Mouse (Mus musculus): ENCODE measurements around the gene Acta2. TPM values are rescaled to one million over a fixed set of nuclear protein-coding genes. Genes with fewer than 3 reads are reported as not detected.

Acta2 gene
- polyA plus RNA-seq, 1 experiment from 2014 or later = 66.9 TPM

GRCm38 (mm10) chr19:34268991-34269390 is 13.6 kb upstream of the Acta2 start:
- Histone ChIP-seq H3K4me3 (no peak overlapping the region), H3K9ac (no peak overlapping the region), H3K9me3 (no peaks in the 10 kb centered on the region), H3K36me3 (no peaks in the 10 kb centered on the region), H3K4me2 (no peak overlapping the region), H3K27me3 (no peaks in the 10 kb centered on the region), H3K27ac (no peak overlapping the region), H3K4me1 (no peaks in the 10 kb centered on the region)
- no peak for ATAC-seq (ENCODE audit: insufficient number of reproducible peaks, insufficient read depth, low FRiP score, low TSS enrichment, low read depth)
- WGBS = 56% methylated on average over 1 of the region's 1 CpGs

- no peak for ATAC-seq (ENCODE audit: insufficient number of reproducible peaks, insufficient read depth, low FRiP score, low TSS enrichment, low read depth)
- no peaks in the 10 kb centered on the region for H3K9me3 ChIP-seq
- no peak overlapping the region for H3K9ac ChIP-seq
- no peaks in the 10 kb centered on the region for H3K27me3 ChIP-seq
- WGBS = 68% methylated on average over 5 of the region's 5 CpGs
- no peak overlapping the region for H3K4me2 ChIP-seq
- H3K4me1 ChIP-seq = no peaks in the 10 kb centered on the region
- no peak overlapping the region for H3K4me3 ChIP-seq
- no peaks in the 10 kb centered on the region for H3K36me3 ChIP-seq
- H3K27ac ChIP-seq = no peak overlapping the region
Measured at GRCm38 (mm10) chr19:34265604-34266193, 10.3 kb upstream of the Acta2 start.

GRCm38 (mm10) chr19:34262273-34262974 is 7.0 kb upstream of the Acta2 start:
- H3K36me3 ChIP-seq = no peaks in the 10 kb centered on the region
- no peaks in the 10 kb centered on the region for H3K9me3 ChIP-seq
- no peaks in the 10 kb centered on the region for H3K27me3 ChIP-seq
- no peaks in the 10 kb centered on the region for H3K4me1 ChIP-seq
- no peak overlapping the region for H3K4me3 ChIP-seq
- no peak for ATAC-seq (ENCODE audit: insufficient number of reproducible peaks, insufficient read depth, low FRiP score, low TSS enrichment, low read depth)
- H3K9ac ChIP-seq = no peak overlapping the region
- no peak overlapping the region for H3K27ac ChIP-seq
- no peak overlapping the region for H3K4me2 ChIP-seq
- WGBS = 79% methylated on average over 2 of the region's 2 CpGs

GRCm38 (mm10) chr19:34256936-34257335 is 1.5 kb upstream of the Acta2 start:
- Histone ChIP-seq H3K27me3 (no peaks in the 10 kb centered on the region), H3K9me3 (no peaks in the 10 kb centered on the region), H3K4me1 (peaks cover 20% of the 10 kb centered on the region), H3K4me3 (no peak overlapping the region), H3K9ac (no peak overlapping the region), H3K27ac (no peak overlapping the region), H3K4me2 (no peak overlapping the region), H3K36me3 (no peaks in the 10 kb centered on the region)
- 87% methylated on average over 2 of the region's 2 CpGs for WGBS
- no peak for ATAC-seq (ENCODE audit: insufficient number of reproducible peaks, insufficient read depth, low FRiP score, low TSS enrichment, low read depth)

DNA sequence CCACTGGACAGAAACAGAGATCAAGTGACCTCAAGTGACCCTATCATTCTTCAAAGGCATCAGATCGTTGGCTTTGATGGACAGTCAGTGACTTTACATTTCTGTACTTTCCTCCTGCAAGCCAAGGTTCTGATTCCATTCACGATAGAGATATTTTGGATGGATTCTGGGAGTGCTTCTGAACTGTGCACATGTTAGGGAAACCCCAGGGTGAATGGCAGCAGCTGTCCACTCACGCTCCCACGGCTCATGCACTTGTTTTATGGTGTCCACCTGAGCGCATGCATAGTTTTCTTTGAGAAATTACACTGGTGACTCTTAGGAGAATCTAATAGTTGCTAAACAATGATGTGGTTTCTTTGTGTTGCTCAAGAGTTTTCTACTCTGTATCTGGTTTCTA is 759 bp upstream of the Acta2 start:
- Histone ChIP-seq H3K9me3 (no peaks in the 10 kb centered on the region), H3K4me2 (no peak overlapping the region), H3K4me1 (peaks cover 20% of the 10 kb centered on the region), H3K9ac (no peak overlapping the region), H3K27ac (no peak overlapping the region), H3K4me3 (no peak overlapping the region), H3K36me3 (no peaks in the 10 kb centered on the region), H3K27me3 (no peaks in the 10 kb centered on the region)
- ATAC-seq (ENCODE audit: insufficient number of reproducible peaks, insufficient read depth, low FRiP score, low TSS enrichment, low read depth) = no peak
- 77% methylated on average over 5 of the region's 5 CpGs for WGBS

DNA sequence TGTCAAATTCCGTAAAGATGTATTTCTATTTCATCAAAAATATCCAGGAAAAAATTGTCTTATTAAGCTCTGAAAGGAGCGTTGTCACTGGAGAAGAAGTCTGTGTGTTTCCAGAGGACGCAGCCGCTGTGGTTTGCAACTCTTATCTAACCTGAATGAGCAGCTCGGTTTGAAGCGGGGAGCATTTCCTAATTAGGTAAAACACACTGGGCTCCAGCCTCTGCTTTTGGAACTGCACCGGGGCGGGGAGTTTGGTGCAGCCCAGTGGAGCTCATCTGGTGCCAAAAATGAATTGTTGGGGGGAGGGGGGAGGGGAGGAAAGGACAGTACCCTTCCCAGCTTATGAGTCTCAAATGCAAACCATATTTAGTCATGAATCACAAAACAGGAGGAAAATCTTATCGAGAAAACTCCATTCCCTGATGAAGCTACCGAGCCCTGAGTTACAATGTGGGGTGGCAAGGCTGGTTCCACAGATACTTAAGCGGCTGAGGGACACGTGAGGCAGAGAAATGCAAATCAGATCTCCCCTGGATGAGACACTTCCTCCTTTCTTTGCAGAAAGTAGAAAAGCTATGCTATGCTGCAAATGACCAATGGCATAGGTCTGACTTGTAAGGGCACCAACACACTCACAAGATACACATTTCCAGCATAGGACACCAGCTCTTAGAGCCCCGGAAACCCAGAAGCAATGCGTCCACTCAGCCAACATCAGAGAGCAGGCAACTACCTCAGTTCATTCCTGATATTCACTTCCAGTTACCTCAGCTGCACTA is 1.1 kb downstream of the Acta2 start:
- H3K4me1 ChIP-seq = peaks cover 22% of the 10 kb centered on the region
- H3K9me3 ChIP-seq = no peaks in the 10 kb centered on the region
- no peak for ATAC-seq (ENCODE audit: insufficient number of reproducible peaks, insufficient read depth, low FRiP score, low TSS enrichment, low read depth)
- H3K27me3 ChIP-seq = no peaks in the 10 kb centered on the region
- H3K36me3 ChIP-seq = no peaks in the 10 kb centered on the region
- H3K4me2 ChIP-seq = peak overlapping the region; percentile 37
- WGBS = 31% methylated on average over 14 of the region's 14 CpGs
- H3K27ac ChIP-seq = peak overlapping the region; percentile 57
- H3K9ac ChIP-seq = peak overlapping the region; percentile 51; the same call in 1 of the 2 replicates
- H3K4me3 ChIP-seq = peak overlapping the region; percentile 16; the same call in 1 of the 2 replicates

- Histone ChIP-seq H3K36me3 (no peaks in the 10 kb centered on the region), H3K4me1 (peaks cover 22% of the 10 kb centered on the region), H3K27ac (no peak overlapping the region), H3K9me3 (no peaks in the 10 kb centered on the region), H3K4me3 (no peak overlapping the region), H3K27me3 (no peaks in the 10 kb centered on the region), H3K9ac (no peak overlapping the region), H3K4me2 (no peak overlapping the region)
- ATAC-seq (ENCODE audit: insufficient number of reproducible peaks, insufficient read depth, low FRiP score, low TSS enrichment, low read depth) = no peak
- 79% methylated on average over 9 of the region's 9 CpGs for WGBS
Measured at GRCm38 (mm10) chr19:34252450-34252849, 2.9 kb downstream of the Acta2 start.

GRCm38 (mm10) chr19:34251900-34252299 is 3.5 kb downstream of the Acta2 start:
- no peak overlapping the region for H3K4me3 ChIP-seq
- H3K27ac ChIP-seq = no peak overlapping the region
- H3K27me3 ChIP-seq = no peaks in the 10 kb centered on the region
- H3K36me3 ChIP-seq = no peaks in the 10 kb centered on the region
- WGBS = 75% methylated on average over 2 of the region's 2 CpGs
- peaks cover 22% of the 10 kb centered on the region for H3K4me1 ChIP-seq
- H3K4me2 ChIP-seq = no peak overlapping the region
- no peaks in the 10 kb centered on the region for H3K9me3 ChIP-seq
- no peak for ATAC-seq (ENCODE audit: insufficient number of reproducible peaks, insufficient read depth, low FRiP score, low TSS enrichment, low read depth)
- H3K9ac ChIP-seq = no peak overlapping the region

DNA sequence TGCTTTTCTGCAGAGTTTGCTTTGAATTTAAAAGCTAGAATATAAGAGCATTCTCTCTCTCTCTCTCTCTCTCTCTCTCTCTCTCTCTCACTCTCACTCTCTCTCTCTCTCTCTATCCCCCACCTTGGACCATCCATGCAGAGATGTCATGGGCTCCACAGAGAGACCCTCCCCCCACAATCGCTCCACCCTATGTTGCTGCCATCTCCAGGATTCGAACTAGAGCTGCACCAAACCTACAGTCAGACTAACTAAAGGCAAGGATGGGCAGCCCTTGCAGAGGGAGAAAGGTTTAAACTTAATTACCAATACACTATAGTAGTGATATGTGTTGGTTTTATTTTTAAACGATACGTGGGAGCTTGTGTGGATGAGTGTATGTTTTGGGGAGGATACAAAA is 4.8 kb downstream of the Acta2 start:
- no peak overlapping the region for H3K4me3 ChIP-seq
- H3K9ac ChIP-seq = no peak overlapping the region
- H3K27ac ChIP-seq = no peak overlapping the region
- 65% methylated on average over 4 of the region's 4 CpGs for WGBS
- H3K36me3 ChIP-seq = no peaks in the 10 kb centered on the region
- ATAC-seq (ENCODE audit: insufficient number of reproducible peaks, insufficient read depth, low FRiP score, low TSS enrichment, low read depth) = no peak
- H3K27me3 ChIP-seq = no peaks in the 10 kb centered on the region
- H3K4me1 ChIP-seq = peaks cover 22% of the 10 kb centered on the region
- no peaks in the 10 kb centered on the region for H3K9me3 ChIP-seq
- H3K4me2 ChIP-seq = no peak overlapping the region

DNA sequence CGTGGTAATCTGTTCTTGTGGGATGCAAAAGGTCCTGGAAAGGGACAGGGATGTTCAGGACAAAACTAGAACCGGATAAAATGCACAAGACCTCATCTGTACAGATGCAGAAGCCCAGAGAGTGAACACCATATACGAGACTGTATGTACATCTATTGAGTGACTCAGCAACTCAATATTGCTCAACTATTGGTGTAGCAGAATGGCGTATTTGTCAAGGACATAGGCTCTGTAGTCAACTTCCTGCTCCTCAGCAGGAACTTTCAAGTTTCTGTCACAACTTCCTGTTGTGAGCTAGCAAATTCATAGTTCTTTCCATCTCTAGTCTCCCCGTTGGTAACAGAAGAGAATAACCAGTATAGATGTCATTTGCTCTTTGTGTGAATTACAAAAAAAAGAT is 6.8 kb downstream of the Acta2 start:
- no peaks in the 10 kb centered on the region for H3K36me3 ChIP-seq
- no peaks in the 10 kb centered on the region for H3K27me3 ChIP-seq
- no peak overlapping the region for H3K27ac ChIP-seq
- H3K4me2 ChIP-seq = no peak overlapping the region
- no peak for ATAC-seq (ENCODE audit: insufficient number of reproducible peaks, insufficient read depth, low FRiP score, low TSS enrichment, low read depth)
- no peak overlapping the region for H3K9ac ChIP-seq
- H3K9me3 ChIP-seq = no peaks in the 10 kb centered on the region
- no peak overlapping the region for H3K4me3 ChIP-seq
- H3K4me1 ChIP-seq = peaks cover 7% of the 10 kb centered on the region
- 80% methylated on average over 5 of the region's 5 CpGs for WGBS

GRCm38 (mm10) chr19:34244056-34244455 is 11.3 kb downstream of the Acta2 start:
- Histone ChIP-seq H3K9ac (no peak overlapping the region), H3K27ac (no peak overlapping the region), H3K4me2 (no peak overlapping the region), H3K27me3 (no peaks in the 10 kb centered on the region), H3K9me3 (no peaks in the 10 kb centered on the region), H3K36me3 (peaks cover 6% of the 10 kb centered on the region), H3K4me1 (peaks cover 3% of the 10 kb centered on the region), H3K4me3 (no peak overlapping the region)
- WGBS = 13% methylated on average over 6 of the region's 6 CpGs
- ATAC-seq (ENCODE audit: insufficient number of reproducible peaks, insufficient read depth, low FRiP score, low TSS enrichment, low read depth) = 0 out of 2 replicates have a peak, but pooled peaks have one; percentile 38

- Histone ChIP-seq H3K4me3 (no peak overlapping the region), H3K36me3 (peaks cover 12% of the 10 kb centered on the region), H3K27me3 (no peaks in the 10 kb centered on the region), H3K4me2 (no peak overlapping the region), H3K27ac (no peak overlapping the region), H3K9me3 (no peaks in the 10 kb centered on the region), H3K4me1 (peaks cover 3% of the 10 kb centered on the region), H3K9ac (no peak overlapping the region)
- no peak for ATAC-seq (ENCODE audit: insufficient number of reproducible peaks, insufficient read depth, low FRiP score, low TSS enrichment, low read depth)
Measured at GRCm38 (mm10) chr19:34242925-34243324, 12.5 kb downstream of the Acta2 start.

Measured in embryonic facial prominence, embryonic 13.5 days (tissue).